Mouse (Mus musculus): ENCODE data around the gene Cd247.

DNA sequence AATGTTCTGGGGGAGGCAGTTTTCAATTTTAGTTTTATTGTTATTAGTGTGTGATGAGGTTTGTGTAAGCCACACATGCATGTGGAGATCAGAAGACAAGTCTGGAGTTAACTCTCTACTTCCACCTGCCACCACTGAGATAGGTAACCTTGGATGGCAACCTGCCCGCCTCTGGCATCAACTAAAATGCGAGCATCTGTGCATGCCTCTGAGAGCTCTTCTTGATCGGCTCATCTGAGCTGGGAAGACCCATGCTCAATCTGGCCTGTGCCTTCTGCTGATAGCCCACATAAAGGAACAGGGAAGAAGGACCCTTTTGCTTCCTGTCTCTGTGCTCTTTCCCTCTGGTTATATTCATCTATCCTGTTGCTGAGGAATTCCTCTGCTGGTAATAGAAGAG is 121.0 kb downstream of the Cd247 start:
- TF ChIP-seq CTCF (IDR thresholded peaks at IDR 0.05; ENCODE audit: control insufficient read depth, insufficient read depth, insufficient read length), result no peak
- TF ChIP-seq MAX (IDR thresholded peaks at IDR 0.05), result no peak
- TF ChIP-seq USF1 (IDR thresholded peaks at IDR 0.05; ENCODE audit: low read depth), result no peak
- no peak for TF ChIP-seq CEBPB (IDR thresholded peaks at IDR 0.05; ENCODE audit: low read depth)
- no peak for TF ChIP-seq MYOD1 (IDR thresholded peaks at IDR 0.05; ENCODE audit: control insufficient read depth, insufficient read length, low read depth)
